Mouse (Mus musculus) forebrain, embryonic 11.5 days (tissue): ENCODE measurements around the gene Hspb3. TPM values are rescaled to one million over a fixed set of nuclear protein-coding genes. Genes with fewer than 3 reads are reported as not detected.
A peak's percentile ranks its signal among the peaks of the same experiment; 100 is the strongest.

Source experiments
- ATAC-seq: fragments of 200-750 bp; cut with Nextera tagmentation; replicated peaks from 2 replicates; pipeline ENCODE4 v1.8.0; 2017; ENCODE audit warnings: moderate TSS enrichment; ENCODE audit not compliant: low FRiP score
- DNase-seq: peaks from one replicate; pipeline ENCODE4 v3.0.0-alpha.2; 2017; ENCODE audit warnings: low spot score
- H3K27ac ChIP-seq: fragments of 300-500 bp; sonication (generic); 2 replicates; pipeline ENCODE4 v1.5.1; 2014; ENCODE audit warnings: low read depth, low read length
- H3K27me3 ChIP-seq: fragments of 300-500 bp; sonication (generic); 2 replicates; pipeline ENCODE4 v1.6.1; 2014; ENCODE audit warnings: mild to moderate bottlenecking, low read length, mixed read lengths; ENCODE audit not compliant: control insufficient read depth, insufficient read depth
- H3K36me3 ChIP-seq: fragments of 300-500 bp; sonication (generic); 2 replicates; pipeline ENCODE4 v1.6.1; 2014; ENCODE audit warnings: mild to moderate bottlenecking, low read length, moderate library complexity, mixed read lengths; ENCODE audit not compliant: control insufficient read depth, insufficient read depth
- H3K4me1 ChIP-seq: fragments of 300-500 bp; sonication (generic); replicated peaks from 2 replicates; pipeline ENCODE4 v1.6.1; 2014; ENCODE audit warnings: low read length, mixed read lengths; ENCODE audit not compliant: control insufficient read depth, insufficient read depth
- H3K4me2 ChIP-seq: fragments of 300-500 bp; sonication (generic); 2 replicates; pipeline ENCODE4 v1.6.1; 2014; ENCODE audit warnings: low read depth, mild to moderate bottlenecking, low read length, moderate library complexity, mixed read lengths; ENCODE audit not compliant: severe bottlenecking
- H3K4me3 ChIP-seq: fragments of 300-500 bp; sonication (generic); 2 replicates; pipeline ENCODE4 v1.5.1; 2014; ENCODE audit warnings: low read depth, low read length
- H3K9ac ChIP-seq: fragments of 300-500 bp; sonication (generic); 2 replicates; pipeline ENCODE4 v1.6.1; 2014; ENCODE audit warnings: low read length
- H3K9me3 ChIP-seq: fragments of 300-500 bp; sonication (generic); 2 replicates; pipeline ENCODE4 v1.6.1; 2016; ENCODE audit warnings: low read length, mixed read lengths; ENCODE audit not compliant: control insufficient read depth
- WGBS: fragments of 180-500 bp; shearing (Covaris S2); extraction: QIAGEN DNeasy Blood & Tissue Kit; methylation state at CpG from one replicate; pipeline ENCODE4 v1.1.7; 2014; 5-methylcytosine and 5-hydroxymethylcytosine counted together
- polyA plus RNA-seq: library from polyadenylated mRNA; unstranded; fragments of >200 nt; fragmentation: Nextera tagmentation; extraction: Ambion mirVana; gene quantifications from 2 replicates; pipeline ENCODE4 v1.2.1, GENCODE M21; 2014

Gene Hspb3
- not detected in 2 replicates for polyA plus RNA-seq

DNA sequence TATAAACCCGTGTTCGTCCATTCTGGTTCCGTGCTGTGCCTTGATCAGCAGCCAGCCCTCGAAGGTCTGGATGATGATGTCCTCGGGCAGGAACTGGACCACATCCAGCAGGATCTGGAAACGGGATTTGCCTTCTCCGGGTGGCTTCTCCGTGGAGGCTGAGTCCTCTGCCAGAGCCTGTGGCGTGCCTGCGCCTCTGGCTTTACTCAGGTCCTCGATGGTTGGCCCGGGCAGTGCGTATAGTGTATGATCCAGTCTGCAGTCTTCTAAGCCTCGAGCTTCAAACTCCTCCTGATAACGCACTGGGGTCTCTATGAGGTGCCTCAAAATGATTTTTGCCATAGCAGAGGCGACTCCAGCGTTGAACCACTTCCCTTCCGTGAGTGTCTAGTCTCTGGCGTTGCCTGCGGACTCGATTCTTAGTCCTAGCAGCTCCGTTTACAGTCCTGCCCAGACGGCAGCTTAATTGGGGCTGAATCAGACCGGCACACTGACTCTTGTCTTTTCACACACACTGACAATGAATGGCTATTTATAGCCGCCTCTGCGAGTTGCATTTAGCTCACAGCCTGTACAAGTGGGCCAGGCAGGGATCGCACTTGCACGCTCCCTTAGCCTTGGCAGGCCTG, at the start of gene Hspb3:
Gene Hspb3, minus strand, starts transcription at position 526 of the 629 bp plus-strand sequence.
- peak; percentile 69; the same call in 1 of the 2 replicates for ATAC-seq
- 61% methylated on average over 28 of the region's 28 CpGs for WGBS
- Histone ChIP-seq H3K27me3 (no peaks in the 10 kb centered on the region), H3K36me3 (no peaks in the 10 kb centered on the region), H3K4me1 (peaks cover 6% of the 10 kb centered on the region; the same call in 1 of the 2 replicates), H3K27ac (no peak within 1 kb of the TSS), H3K4me2 (peak within 1 kb of the TSS; percentile 19; the same call in 1 of the 2 replicates), H3K9ac (peak within 1 kb of the TSS; percentile 41), H3K4me3 (no peak within 1 kb of the TSS), H3K9me3 (no peaks in the 10 kb centered on the region)
- DNase-seq, result peak; percentile 67

- Histone ChIP-seq H3K27me3 (no peaks in the 10 kb centered on the region), H3K27ac (no peak overlapping the region), H3K9ac (no peak overlapping the region), H3K4me3 (no peak overlapping the region), H3K4me1 (no peaks in the 10 kb centered on the region), H3K36me3 (no peaks in the 10 kb centered on the region), H3K4me2 (no peak overlapping the region), H3K9me3 (no peaks in the 10 kb centered on the region)
- 55% methylated on average over 3 of the region's 3 CpGs for WGBS
- DNase-seq (no peak), ATAC-seq (no peak)
Measured at GRCm38 (mm10) chr13:113713186-113713585, 49.7 kb upstream of the Hspb3 start.

GRCm38 (mm10) chr13:113706183-113706582, 42.7 kb upstream of the Hspb3 start:
- Histone ChIP-seq H3K36me3 (no peaks in the 10 kb centered on the region), H3K9me3 (no peaks in the 10 kb centered on the region; the same call in 1 of the 2 replicates), H3K4me1 (peaks cover 3% of the 10 kb centered on the region; the same call in 1 of the 2 replicates), H3K9ac (no peak overlapping the region), H3K4me3 (no peak overlapping the region), H3K27ac (no peak overlapping the region), H3K4me2 (no peak overlapping the region), H3K27me3 (no peaks in the 10 kb centered on the region)
- ATAC-seq (peak; percentile 80), DNase-seq (no peak)
- 13% methylated on average over 4 of the region's 4 CpGs for WGBS

DNA sequence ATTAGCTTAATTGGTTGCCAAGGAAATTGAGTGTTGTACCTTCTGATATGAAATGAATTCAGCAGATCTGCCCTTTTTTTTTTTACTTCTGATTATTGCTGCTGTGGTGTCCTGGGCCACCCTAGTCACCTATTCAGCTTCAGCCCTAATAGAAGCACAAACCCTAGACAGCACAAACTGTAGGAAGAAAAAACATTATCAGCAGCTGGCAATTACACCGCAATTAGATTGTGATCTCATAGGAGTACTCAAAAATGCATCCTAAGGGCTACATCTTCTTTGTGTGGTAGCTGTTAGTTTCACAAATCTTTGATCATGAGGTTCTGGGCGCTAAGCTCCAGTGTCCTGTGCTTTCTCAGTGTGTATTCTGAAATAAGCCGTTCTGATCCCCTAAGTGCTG, 37.7 kb upstream of the Hspb3 start:
- ATAC-seq, result no peak
- Histone ChIP-seq H3K4me3 (no peak overlapping the region), H3K9me3 (no peaks in the 10 kb centered on the region; the same call in 1 of the 2 replicates), H3K36me3 (no peaks in the 10 kb centered on the region), H3K4me2 (no peak overlapping the region), H3K4me1 (peaks cover 3% of the 10 kb centered on the region; the same call in 1 of the 2 replicates), H3K27me3 (no peaks in the 10 kb centered on the region), H3K27ac (no peak overlapping the region), H3K9ac (no peak overlapping the region)
- no peak for DNase-seq
- WGBS, result 71% methylated on average over 3 of the region's 3 CpGs

DNA sequence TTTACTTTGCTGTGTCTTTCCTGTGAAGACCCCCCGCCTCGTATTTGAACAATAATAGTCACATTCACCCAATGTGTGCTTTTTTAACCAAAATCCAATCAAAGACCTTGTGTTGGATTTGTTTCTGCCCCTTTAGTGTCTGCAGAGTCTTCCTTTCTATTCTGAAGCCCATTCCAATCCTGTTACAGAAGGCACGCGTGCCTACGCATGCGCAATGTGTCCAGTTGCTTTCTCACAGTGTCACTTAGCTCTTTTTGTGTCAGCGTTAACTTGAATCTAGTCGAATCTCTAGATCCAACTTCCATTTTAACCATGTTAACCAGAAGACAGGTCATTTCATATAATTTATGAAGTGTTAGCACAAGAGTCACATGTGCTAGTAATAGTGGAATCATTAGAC, 36.5 kb upstream of the Hspb3 start:
- Histone ChIP-seq H3K4me3 (no peak overlapping the region), H3K27ac (no peak overlapping the region), H3K27me3 (no peaks in the 10 kb centered on the region), H3K4me1 (0 out of 2 replicates have a peak, but pooled peaks cover 2% of the 10 kb centered on the region), H3K9ac (no peak overlapping the region), H3K4me2 (no peak overlapping the region), H3K9me3 (no peaks in the 10 kb centered on the region; the same call in 1 of the 2 replicates), H3K36me3 (no peaks in the 10 kb centered on the region)
- no peak for ATAC-seq
- DNase-seq, result no peak
- 89% methylated on average over 8 of the region's 8 CpGs for WGBS

DNA sequence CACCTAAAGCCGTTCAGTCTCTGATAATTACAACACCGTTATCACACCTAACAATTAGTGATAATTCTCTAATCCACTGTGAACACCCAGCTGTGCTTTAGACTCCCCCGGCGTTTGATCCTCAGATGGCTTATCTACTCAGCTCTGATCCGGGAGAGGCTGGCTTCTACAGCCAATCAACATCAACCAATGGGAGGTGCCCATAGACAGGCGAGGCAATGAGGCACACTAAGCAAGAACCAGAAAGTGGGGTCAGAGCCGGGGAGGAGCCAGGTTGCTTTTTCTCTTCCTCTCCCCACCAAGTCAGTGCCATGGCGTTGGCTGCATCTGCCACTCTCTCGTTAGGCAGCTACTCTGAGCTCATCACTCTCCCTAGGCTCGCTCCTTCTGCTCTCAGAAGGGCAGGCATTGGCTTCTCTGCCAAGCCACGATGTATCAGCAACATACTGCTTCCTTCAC, 36.0 kb upstream of the Hspb3 start:
- 0 out of 2 replicates have a peak, but pooled peaks cover 2% of the 10 kb centered on the region for H3K4me1 ChIP-seq
- peak; percentile 76 for ATAC-seq
- H3K4me3 ChIP-seq, result no peak overlapping the region
- H3K36me3 ChIP-seq, result no peaks in the 10 kb centered on the region
- H3K9me3 ChIP-seq, result no peaks in the 10 kb centered on the region; the same call in 1 of the 2 replicates
- H3K27ac ChIP-seq, result no peak overlapping the region
- no peak for DNase-seq
- no peaks in the 10 kb centered on the region for H3K27me3 ChIP-seq
- H3K4me2 ChIP-seq, result no peak overlapping the region
- H3K9ac ChIP-seq, result no peak overlapping the region
- 22% methylated on average over 11 of the region's 11 CpGs for WGBS

- H3K4me1 ChIP-seq, result 0 out of 2 replicates have a peak, but pooled peaks cover 2% of the 10 kb centered on the region
- no peak overlapping the region for H3K4me2 ChIP-seq
- no peaks in the 10 kb centered on the region for H3K27me3 ChIP-seq
- no peaks in the 10 kb centered on the region for H3K36me3 ChIP-seq
- 60% methylated on average over 4 of the region's 4 CpGs for WGBS
- no peak overlapping the region for H3K27ac ChIP-seq
- no peak overlapping the region for H3K4me3 ChIP-seq
- no peak for DNase-seq
- no peaks in the 10 kb centered on the region; the same call in 1 of the 2 replicates for H3K9me3 ChIP-seq
- no peak overlapping the region for H3K9ac ChIP-seq
- no peak for ATAC-seq
Measured at GRCm38 (mm10) chr13:113696838-113697321, 33.4 kb upstream of the Hspb3 start.

GRCm38 (mm10) chr13:113693383-113693782, 29.9 kb upstream of the Hspb3 start:
- 23% methylated on average over 6 of the region's 6 CpGs for WGBS
- Histone ChIP-seq H3K4me3 (no peak overlapping the region), H3K9ac (no peak overlapping the region), H3K9me3 (no peaks in the 10 kb centered on the region; the same call in 1 of the 2 replicates), H3K36me3 (no peaks in the 10 kb centered on the region), H3K4me1 (0 out of 2 replicates have a peak, but pooled peaks cover 2% of the 10 kb centered on the region), H3K27ac (no peak overlapping the region), H3K27me3 (no peaks in the 10 kb centered on the region), H3K4me2 (no peak overlapping the region)
- ATAC-seq (no peak; the same call in 1 of the 2 replicates), DNase-seq (no peak)
